Mouse (Mus musculus): ENCODE data around the gene Fntb.

Fntb gene

GRCm38 (mm10) chr12:76910258-76910940, 145.0 kb downstream of the Fntb start:
- in situ Hi-C loops (cut with MboI; ENCODE audit: unreplicated experiment in 2 of 2), result no loop called here

- in situ Hi-C loops (cut with MboI; ENCODE audit: unreplicated experiment in 2 of 2), result no loop called here
Measured at GRCm38 (mm10) chr12:76911171-76911726, 145.9 kb downstream of the Fntb start.

- in situ Hi-C loops (cut with MboI; ENCODE audit: unreplicated experiment in 2 of 2), result no loop called here
Measured at GRCm38 (mm10) chr12:76912193-76912592, 146.8 kb downstream of the Fntb start.

GRCm38 (mm10) chr12:76916163-76916562, 150.8 kb downstream of the Fntb start:
- in situ Hi-C loops (cut with MboI; ENCODE audit: unreplicated experiment in 2 of 2), result no loop called here

- in situ Hi-C loops (cut with MboI; ENCODE audit: unreplicated experiment in 2 of 2), result no loop called here
Measured at GRCm38 (mm10) chr12:76918113-76918512, 152.7 kb downstream of the Fntb start.

DNA sequence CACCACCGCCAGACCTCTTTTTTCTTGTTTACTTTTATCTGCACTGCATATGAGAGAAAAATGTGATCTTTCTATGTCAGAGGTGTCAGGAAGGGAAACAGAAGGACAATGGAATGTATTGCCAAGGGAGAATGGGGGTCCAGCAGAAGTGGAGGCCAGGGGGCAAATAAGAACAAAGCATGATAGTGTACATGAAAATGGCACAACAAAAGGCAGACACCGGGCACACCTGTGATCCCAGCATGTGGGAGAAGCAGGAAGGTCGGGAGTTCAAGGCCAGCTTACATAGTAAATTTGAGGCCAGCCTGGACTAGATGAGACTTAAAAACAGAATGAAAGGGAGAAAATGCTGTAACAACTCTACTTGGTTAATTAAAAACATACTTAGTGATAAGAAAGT, 153.5 kb downstream of the Fntb start:
- in situ Hi-C loops (cut with MboI; ENCODE audit: unreplicated experiment in 2 of 2), result no loop called here

- in situ Hi-C loops (cut with MboI; ENCODE audit: unreplicated experiment in 2 of 2), result no loop called here
Measured at GRCm38 (mm10) chr12:76920398-76920797, 155.0 kb downstream of the Fntb start.

DNA sequence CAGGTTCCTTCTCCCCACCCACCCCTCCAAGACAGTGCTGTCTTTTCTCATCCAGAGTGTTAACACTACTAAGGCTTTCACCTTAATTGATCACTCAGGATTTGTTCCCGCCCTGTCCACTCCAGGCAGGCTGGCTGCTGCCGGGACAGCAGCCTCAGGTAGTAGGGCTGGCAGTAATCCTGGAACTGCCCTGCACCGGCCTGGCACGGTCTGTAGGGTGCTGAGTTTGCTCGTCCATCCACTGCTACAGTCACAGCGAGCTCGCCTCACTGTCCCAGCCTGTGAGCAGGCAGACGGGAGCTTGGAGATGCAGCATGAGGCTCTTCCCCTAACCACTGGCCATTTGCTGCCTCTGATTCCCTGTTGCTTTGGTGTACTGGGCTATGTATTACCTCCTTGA, 155.6 kb downstream of the Fntb start:
- in situ Hi-C loops (cut with MboI; ENCODE audit: unreplicated experiment in 2 of 2), result no loop called here

DNA sequence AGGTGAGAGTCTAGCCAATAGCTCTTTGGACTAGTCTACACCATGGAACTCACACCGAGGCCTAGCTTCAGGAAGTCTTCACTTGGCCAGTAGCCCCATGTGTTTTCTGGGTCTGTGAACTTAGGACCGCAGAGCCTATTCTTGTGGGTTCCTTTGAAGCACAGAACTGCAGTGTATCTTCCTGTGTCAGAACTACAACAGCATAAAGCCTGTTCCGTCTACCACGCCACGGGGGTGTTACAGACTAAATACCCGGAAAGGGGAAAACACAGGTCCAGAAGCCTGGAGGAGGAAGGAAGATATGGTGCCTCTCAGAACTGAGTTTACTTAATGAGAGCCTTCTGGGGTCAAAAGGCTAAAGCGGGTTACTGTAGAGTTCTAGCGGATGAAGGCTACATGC, 157.7 kb downstream of the Fntb start:
- in situ Hi-C loops (cut with MboI; ENCODE audit: unreplicated experiment in 2 of 2), result no loop called here

DNA sequence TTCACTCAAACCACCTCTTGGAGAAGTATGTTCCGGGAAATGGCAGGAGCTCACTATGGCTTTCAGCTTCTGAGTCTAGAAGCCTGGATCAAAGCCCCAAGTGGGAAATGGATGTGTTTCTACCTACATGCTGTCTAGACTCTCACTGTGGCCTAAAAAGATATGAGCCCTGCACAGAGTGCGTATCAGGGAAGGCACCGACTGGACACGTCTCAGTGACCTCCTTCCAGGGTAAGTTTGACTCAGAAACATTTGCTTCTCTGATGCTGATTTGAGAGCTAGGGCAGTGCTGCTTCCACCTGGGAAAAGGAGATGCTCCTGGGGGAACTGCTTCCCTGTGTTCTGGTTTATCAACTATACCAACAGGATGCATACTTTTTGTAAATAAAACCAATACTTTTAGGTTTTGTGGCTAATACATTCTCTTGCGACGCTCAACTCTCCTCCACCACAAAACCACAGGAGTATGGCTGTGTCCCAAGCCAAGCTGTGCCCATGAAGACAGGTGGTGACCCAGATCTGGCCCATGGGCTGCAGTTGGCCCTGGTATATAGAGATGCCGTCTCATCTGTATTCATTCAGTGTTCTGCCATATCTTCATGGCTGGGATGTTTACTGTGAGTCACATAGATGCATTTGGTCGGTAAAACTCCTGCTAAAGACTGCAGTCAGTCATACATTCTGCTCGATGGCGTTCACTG, 159.7 kb downstream of the Fntb start:
- in situ Hi-C loops (cut with MboI; ENCODE audit: unreplicated experiment in 2 of 2), result no loop called here

DNA sequence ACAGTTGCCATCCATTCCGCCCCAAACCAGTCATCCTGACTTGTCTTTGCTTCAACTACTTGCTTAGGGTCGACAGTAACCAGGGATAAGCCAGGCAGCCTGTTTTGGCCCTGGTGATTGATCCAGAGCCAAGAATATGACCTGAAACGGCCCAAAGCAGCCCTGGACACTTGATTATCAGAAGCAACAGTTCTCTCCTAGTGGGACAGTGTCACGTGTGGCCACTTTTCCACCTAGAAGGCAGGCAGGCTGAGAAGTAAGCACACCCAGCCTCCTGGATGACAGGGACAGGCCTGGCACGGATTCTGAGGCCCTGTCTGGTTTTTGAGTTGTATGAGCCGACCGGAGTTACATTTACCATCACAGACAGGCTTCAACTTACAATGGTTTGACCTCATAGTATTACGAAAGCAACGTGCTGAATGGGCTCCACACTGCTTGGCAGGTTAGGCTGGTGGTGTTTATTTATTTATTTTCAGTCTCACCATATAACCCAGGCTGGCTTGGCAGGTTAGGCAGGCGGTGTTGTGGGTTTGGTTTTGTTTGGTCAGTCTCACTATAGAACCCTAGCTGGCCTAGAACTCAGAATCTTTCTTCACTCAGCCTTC, 161.1 kb downstream of the Fntb start:
- in situ Hi-C loops (cut with MboI; ENCODE audit: unreplicated experiment in 2 of 2), result no loop called here

- in situ Hi-C loops (cut with MboI; ENCODE audit: unreplicated experiment in 2 of 2), result no loop called here
Measured at GRCm38 (mm10) chr12:76927012-76927411, 161.6 kb downstream of the Fntb start.

GRCm38 (mm10) chr12:76927539-76927938, 162.2 kb downstream of the Fntb start:
- in situ Hi-C loops (cut with MboI; ENCODE audit: unreplicated experiment in 2 of 2), result no loop called here

DNA sequence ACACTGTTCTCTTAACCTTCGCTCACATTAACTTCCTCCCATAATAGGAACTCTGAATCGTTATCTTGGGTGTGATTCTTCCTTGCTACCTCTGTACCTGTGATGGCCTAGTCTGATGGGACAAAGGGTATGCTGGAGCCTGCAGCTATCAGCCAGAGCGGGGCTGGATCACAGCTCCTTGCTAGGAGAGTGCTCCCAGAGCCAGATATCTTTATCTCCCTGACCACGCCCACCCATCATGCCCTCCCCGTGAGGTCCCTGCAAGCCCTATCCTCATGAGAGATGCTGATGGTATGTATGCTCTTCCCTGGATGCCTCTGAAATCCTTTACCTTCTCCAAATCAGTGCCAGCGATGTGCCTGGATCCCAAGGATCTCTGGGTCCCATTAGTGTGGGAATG, 164.8 kb downstream of the Fntb start:
- in situ Hi-C loops (cut with MboI; ENCODE audit: unreplicated experiment in 2 of 2), result no loop called here

DNA sequence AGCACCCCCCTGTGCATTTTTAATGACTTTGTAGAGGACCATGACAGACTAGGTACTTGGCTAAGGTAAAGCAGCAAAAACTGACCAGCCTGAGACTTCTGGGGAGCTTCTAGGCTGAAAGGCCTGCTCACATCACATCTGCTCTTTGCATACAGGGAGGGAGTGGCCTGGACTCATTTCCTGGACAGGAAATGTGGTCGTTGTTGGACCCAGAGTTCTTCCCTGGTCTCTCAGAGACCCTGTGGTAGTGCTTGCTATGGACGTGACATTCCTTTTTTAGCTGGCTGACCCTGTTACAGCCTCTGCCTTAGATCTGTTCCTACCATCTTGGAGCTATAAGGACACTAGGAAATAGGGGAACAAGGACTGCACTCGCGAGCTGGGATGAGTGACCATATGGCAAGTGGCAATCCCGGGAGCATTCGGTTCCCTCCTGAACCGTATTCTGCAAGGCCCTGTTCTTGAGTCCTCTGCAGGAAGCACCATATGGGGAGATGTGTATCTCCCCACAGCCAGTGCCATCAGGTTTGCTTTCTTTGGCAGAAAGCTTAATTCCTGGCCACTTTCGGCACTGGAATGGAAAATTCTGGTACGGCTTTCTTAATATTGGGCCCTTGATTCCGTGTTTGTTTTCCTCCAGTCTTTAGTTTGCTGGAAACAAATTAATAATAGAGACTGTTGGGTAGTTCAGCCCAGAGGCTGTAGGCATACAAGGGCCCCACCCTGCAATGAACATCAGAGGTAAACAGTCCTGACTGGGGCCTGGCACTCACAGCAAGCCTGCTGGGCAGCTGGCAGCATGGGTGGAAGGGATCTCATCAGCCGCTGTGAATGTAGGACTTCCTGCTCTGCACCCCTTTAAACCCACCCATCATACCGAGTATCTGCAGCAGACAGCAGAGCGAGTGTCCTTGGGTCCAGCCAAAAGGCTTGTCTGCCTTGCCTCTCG, 166.6 kb downstream of the Fntb start:
- in situ Hi-C loops (cut with MboI; ENCODE audit: unreplicated experiment in 2 of 2), result no loop called here

GRCm38 (mm10) chr12:76932688-76933060, 167.3 kb downstream of the Fntb start:
- in situ Hi-C loops (cut with MboI; ENCODE audit: unreplicated experiment in 2 of 2), result no loop called here

DNA sequence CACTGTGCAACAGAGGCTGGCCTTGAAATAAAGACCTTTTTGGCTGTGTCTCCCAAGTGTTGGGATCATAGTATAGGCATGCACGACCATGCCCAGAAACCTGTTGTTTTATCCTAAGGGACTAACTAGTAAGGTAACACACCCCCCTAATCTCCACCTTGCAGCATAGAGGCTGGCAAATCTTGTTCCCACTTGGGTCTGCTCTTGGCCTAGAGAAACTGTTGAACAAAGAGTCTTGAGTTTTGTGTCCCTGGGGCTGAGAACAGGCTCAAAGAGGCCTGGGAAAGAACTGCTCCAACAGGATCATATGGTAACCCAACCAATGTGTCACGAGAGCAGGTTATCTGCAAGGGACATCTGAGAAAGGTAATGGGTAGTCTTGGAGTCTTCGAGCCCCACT, 169.0 kb downstream of the Fntb start:
- in situ Hi-C loops (cut with MboI; ENCODE audit: unreplicated experiment in 2 of 2), result no loop called here

- in situ Hi-C loops (cut with MboI; ENCODE audit: unreplicated experiment in 2 of 2), result no loop called here
Measured at GRCm38 (mm10) chr12:76936211-76936610, 170.8 kb downstream of the Fntb start.

DNA sequence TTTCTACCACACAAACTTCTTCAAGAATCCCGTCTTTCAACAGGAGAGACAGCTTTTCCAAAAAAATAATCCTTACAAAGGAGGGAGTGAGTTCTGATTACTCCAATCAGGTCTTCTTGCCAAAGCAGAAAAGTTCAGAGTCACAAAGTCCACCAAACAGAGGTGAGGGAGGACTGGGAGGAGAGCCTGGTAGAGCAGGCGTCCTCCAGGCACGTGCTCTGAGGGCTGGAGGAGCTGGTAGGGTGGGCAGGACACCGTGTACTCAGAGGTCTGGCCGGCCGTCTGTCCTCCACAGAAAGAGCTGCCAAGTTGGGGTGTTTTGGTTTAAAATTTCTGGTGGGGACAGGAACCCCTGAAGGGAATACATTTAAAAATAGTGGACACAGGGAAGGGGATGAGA, 172.6 kb downstream of the Fntb start:
- in situ Hi-C loops (cut with MboI; ENCODE audit: unreplicated experiment in 2 of 2), result no loop called here

GRCm38 (mm10) chr12:76941524-76941923, 176.1 kb downstream of the Fntb start:
- in situ Hi-C loops (cut with MboI; ENCODE audit: unreplicated experiment in 2 of 2), result no loop called here

DNA sequence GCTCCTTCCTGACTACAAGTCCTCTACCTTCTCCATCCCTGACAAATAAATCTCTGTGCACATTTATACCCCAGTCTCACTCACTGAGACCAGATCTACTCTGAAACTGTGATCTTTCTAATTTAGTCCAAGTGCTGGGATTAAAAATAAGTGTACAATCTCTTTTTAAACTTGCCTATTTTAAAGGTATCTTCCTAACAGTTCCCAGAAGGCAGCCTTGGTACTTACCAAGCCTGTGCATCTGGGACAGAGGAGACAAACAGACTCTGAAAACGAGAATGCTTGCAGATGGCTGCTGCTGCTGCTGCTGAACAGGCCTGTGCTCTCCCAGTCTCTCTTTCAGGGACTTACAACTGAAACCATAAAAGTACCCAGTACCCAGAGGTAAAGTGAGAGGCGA, 177.1 kb downstream of the Fntb start:
- in situ Hi-C loops (cut with MboI; ENCODE audit: unreplicated experiment in 2 of 2), result no loop called here

All from v-Abl transformed pro-B cells (cell line).